Mouse (Mus musculus) cerebellum, adult 8-10 months (tissue): ENCODE results near the gene Taok1.
A peak's percentile ranks its signal among the peaks of the same experiment; 100 is the strongest.
"Not testable (repeated sequence)": the region's sequence is repeated elsewhere in the genome, so short reads cannot be mapped to it uniquely, and the experiment has no call there.

Experiments
- DNase-seq: peaks from one replicate; pipeline ENCODE4 v3.0.0; 2022

Taok1 gene

DNA sequence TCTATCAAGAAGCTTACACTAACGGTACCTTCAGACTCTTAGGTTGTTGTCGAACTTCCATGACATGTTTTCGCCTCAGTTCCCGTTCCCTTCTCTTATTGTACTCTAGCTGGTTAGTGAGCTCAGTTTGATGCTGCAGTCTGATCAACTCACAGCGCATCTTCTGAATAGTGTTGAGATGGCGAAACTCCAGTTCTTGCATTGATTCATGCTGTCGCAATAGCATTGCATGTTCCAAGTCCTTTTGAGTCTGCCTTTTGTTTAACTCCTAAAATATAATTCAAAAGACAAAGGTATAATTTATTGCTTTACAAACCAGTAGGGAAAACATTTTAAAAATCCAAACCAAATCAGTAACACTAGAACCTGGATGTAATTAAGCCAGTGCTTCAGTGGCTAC is 62.4 kb downstream of the Taok1 start:
- DNase-seq, result no peak

GRCm38 (mm10) chr11:77532202-77532846 is 75.3 kb downstream of the Taok1 start:
- DNase-seq, result no peak

DNA sequence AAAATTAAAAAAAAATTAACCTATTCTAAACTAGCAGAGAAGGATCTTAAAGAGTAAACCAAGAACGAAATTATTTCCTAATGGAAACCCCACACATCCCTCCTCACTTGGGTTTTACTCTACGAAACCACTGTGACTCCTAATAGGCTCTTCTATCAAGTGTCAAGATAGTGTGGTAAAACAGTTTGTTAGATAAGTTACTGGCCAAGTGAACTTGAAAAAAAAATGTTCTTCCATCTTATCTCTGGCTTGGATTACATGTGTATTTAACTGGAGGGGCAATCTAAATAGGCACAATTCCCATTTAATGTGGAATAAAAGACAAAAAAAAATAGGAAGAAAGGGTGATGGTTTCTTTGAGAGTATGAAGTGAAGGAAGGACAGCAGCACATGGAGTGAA is 76.8 kb downstream of the Taok1 start:
- DNase-seq, result no peak

DNA sequence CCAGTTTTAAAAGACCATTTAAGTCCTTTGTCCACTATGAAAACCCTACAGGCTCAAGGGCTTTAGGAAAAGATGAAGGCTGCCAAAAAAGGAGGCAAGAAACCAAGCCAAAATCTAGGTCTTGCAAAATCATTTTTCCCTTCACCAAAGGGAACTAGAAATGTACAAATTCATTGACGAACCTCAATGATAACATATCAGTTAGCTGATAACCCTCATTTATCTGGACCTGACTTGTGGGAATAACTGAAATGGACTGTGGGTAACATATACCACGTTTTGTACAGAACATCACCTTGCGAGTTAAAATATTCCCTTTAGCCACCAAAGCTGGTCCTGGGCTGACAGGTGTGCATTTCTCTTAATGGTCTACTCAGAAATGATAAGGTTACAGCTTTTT is 78.0 kb downstream of the Taok1 start:
- no peak for DNase-seq

GRCm38 (mm10) chr11:77528420-77528819 is 79.2 kb downstream of the Taok1 start:
- not testable (repeated sequence) for DNase-seq

GRCm38 (mm10) chr11:77525804-77526486 is 81.7 kb downstream of the Taok1 start:
- DNase-seq, result no peak

DNA sequence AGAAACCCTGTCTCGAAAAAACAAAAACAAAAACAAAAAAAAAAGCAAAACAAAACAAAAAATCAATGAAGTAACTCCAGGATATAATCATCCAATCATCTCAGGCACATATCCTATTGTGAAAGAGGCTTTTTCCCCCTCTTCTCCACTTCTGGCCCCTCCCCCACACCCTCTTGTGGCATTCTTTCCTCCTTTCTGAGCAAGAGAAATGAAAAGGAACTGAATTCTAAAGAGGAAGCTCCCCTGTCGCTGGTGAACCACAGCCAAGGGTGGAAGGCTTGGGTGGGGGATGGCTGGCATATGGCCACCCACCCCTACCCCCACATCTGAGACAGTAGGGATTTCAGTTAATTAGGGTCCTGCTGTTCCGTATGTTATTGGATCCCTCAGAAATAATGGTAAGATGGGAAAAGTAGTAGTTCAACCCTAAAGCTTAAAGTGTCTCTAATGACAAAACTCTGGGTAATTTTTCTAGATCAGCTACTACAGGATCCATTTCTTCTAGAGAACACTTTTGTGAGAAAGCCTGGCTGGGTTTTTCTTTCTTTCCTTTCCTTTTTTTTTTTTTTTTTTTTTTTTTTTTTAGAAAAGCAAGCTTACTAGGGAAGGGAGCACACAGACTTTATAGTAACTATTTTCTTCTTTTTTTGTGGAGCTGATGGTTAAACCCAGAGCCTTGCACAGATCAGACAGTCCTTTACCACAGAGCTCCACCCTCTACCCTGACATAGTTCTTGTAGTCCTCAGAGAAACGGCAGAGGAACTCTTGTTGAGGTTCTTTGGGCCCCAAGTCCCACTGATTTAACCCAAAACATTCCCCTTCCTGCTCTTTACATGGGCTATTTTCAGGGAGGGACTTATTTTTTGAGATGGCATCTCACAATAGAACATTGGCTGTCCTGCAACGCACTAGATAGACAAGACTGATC is 86.8 kb downstream of the Taok1 start:
- DNase-seq, result no peak

- no peak for DNase-seq
Observed at GRCm38 (mm10) chr11:77519043-77519442, 88.6 kb downstream of the Taok1 start, which contains the start of gene Gm10392. Gm10392 (minus strand) TSS chr11:77519198.

DNA sequence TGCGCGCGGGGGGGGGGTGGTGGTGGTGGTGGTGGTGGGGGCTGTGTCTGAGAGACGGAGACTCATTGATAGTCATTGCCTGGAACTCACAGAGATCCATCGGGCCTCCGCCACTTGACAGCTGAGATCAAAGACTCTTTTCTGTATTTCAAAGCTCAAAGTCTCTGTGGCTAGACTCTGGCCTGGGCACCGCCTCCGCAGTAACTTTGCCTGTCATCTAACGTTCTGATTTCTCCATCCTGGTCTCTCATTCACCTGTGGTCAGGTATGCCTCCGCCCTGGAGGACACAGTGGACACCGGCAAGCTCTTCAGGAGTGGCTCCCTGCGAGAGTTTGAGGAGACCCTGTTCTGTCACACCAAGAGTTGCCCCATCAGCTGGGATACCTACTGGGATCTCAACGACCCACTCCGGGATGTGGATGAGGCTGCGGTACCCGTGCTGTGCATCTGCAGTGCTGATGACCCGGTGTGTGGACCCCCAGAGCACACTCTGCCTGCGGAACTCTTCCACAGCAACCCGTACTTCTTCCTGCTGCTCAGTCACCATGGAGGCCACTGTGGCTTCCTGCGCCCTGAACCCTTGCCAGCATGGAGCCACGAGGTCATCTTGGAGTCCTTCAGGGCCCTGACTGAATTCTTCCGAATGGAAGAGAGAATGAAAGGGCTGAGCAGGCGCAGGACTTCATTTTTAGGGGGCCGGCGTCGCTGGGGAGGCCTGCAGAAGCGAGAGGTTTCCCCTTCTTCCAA is 89.4 kb downstream of the Taok1 start:
- no peak for DNase-seq

GRCm38 (mm10) chr11:77516553-77517425 is 90.8 kb downstream of the Taok1 start:
- DNase-seq, result no peak

DNA sequence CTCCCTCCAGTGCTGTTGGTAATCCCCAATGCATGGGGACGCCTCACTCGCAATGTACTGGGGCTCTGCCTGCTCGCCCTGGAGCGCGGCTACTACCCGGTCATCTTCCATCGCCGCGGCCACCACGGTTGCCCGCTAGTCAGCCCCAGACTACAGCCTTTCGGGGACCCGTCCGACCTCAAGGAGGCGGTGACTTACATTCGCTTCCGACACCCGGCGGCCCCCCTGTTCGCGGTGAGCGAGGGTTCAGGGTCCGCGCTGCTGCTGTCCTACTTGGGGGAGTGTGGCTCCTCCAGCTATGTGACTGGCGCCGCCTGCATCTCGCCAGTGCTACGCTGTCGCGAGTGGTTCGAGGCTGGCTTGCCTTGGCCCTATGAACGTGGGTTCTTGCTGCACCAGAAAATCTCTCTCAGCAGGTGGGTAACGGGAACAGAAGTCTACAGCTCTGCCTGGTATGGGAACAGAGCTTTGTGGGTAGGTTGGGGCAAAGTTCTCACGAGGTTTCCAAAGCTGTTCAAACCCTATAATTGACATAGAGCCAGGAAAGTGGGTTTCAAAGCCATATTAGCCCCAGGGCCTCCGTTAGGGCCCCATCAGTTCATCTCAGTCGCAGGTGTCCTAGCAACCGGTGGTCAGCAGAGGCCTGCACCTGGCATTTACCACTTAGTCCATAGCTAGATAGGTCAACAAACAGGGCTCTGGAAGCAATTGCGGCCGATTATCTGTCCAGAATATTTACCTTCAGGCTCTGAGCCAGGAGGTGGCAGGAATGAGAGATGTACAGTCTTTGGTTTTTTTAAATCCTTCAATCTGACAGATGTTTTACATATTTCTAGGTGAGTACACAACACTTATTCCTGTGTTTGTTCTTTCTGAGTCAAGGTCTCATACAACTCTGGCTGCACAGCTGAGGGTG is 91.7 kb downstream of the Taok1 start, which contains the start of gene Trp53i13:
Gene Trp53i13 (minus strand): TSS at position 344 of the 916 bp plus-strand sequence.
- DNase-seq, result no peak

DNA sequence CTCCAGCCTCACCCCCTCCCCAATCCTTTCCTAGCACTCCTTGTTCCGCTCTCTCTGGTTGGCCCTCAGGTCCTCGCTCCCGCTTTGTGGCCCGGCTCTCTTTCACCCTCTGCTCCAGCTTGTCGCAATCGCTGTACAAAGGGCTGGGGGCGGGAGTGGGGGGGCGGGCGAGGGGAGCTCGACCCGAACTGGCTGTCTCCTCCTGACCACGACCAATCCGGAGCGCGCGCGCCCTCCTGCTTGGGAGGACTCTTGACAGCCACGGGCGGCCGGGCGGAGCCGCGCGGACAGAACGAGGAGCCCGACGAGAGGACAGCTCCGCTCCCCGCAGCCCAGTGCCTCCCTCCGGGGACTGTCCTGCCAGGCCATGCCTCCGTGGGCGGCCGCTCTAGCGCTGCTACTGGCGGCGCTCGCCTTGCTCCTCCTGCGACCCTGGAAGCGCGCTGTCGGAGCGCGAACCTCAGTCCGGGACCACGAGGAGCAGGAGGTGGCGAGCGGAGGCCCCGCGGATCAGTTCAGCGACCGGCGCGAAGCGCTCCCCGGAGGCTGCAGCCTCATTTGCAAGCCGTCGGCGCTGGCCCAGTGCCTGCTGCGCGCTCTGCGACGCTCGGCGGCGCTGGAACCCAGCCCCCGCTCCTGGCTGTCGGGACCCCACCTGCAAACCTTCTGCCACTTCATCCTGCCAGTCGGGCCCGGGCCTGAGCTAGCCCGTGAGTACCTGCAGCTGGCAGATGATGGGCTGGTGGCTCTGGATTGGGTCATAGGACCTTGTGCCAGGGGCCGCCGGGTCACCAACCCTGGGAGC is 92.6 kb downstream of the Taok1 start, which contains the start of gene Abhd15:
Gene Abhd15 (plus strand): TSS at position 290 of the 805 bp plus-strand sequence.
- DNase-seq, result peak; percentile 48

- peak; percentile 21 for DNase-seq
Observed at GRCm38 (mm10) chr11:77514281-77514831, 93.3 kb downstream of the Taok1 start.

DNA sequence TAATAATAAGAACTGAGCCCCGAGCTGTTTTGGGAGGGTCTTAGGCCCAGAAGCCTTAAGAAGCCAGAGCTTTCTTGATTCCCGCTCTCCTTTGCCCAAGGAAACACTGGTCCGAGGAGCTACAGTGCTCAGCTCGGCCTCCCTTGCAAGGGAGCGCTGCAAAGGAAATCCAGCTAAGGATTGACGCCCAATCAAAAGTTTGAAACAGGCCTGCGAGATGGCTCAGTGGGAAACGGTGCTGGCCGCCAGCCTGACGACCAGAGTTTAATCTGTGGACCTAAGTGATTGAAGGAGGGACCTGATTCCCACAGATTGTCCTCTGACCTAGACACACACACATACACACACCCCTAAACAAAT is 93.8 kb downstream of the Taok1 start:
- no peak for DNase-seq

DNA sequence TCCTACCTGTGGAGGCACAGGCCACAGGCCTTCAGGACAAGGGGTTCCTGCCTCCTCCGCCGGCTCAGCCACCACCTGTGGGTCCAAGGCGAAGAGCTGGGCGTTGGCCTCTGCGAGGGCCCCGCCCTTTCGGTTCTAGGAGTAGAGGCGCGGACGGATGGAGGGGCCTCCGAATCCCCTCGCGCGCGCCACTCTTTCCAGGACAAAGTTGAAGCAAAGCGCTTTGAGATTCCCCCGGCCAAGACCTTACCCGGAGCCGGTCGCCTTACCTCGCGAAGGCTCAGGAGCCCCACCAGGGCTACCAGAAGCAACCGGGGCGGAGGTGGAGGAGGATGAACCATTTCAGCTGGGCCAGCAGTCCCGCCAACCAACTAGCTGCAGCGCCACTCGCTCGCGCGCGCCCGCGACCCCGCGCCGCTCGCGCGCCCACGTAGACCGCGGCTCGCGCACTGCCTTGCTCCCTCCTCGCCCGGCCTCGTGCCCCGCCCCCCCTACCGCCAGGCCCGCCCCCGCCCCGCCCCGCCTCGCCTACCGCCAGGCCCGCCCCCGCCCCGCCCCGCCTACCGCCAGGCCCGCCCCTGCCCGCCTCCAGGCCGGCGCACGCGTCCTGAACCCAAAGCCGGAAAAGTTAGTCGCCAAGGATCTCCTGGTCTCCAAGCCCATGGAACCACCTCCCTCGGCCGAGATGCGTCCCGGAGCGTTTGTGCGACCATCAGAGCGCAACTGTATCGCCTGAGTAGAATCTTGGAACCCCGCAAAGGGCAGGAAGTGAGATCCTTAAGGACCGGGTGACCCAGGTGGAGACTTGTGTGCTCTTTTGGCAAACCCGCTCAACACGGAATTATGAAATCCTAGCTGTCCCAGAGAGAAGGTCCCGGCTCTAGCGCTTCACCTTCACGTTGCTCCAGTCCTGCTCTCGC is 94.5 kb downstream of the Taok1 start:
- peak; percentile 75 for DNase-seq

GRCm38 (mm10) chr11:77511336-77511735 is 96.3 kb downstream of the Taok1 start:
- DNase-seq, result no peak

- peak; percentile 76 for DNase-seq
Observed at GRCm38 (mm10) chr11:77508068-77509021, 99.3 kb downstream of the Taok1 start.
